Mouse (Mus musculus) kidney, postnatal 36 days (tissue): ENCODE results near the gene Myoz1.
"Not testable (repeated sequence)": the region's sequence is repeated elsewhere in the genome, so short reads cannot be mapped to it uniquely, and the experiment has no call there.

Experiments
- DNase-seq, 2 experiments: peaks; one replicate each; pipeline ENCODE4 v3.0.0; 2021 to 2022; ENCODE audit warnings: mixed read lengths in 2 of 2

Gene Myoz1

DNA sequence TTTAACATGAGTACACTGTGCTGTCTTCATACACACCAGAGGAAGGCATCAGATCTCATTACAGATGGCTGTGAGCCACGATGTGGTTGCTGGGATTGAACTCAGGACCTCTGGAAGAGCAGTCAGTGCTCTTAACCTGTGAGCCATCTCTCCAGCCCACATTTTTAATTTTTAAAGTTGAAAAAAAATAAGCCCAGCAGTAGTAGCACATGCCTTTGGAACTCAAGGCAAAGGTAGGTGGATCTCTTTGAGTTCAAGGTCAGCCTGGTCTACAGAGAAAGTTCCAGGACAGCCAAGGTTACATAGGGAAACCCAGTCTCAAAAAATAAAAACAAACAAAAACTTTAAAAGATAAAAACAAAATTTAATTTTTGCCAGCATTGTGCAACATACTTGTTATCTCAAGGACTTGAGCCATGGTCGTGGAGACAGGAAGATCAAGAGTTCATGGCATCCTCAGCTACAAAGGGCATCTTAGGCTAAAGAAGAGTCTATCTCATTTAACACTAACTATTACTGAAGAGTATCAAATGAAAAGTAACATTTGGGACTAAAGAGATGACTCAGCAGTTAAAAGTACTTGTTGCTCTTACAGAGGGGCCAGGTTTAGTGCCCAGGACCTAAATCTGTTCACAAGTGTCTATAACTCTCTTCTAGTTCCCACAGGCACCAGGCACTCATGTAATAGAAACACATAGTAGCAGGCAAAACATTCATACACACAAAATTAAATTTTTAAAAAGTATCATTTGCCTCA, 18.3 kb downstream of the Myoz1 start:
- no peak for DNase-seq

GRCm38 (mm10) chr14:20636968-20637367, 19.4 kb downstream of the Myoz1 start:
- not testable (repeated sequence) for DNase-seq

- no peak for DNase-seq
Observed at GRCm38 (mm10) chr14:20635546-20635945, 20.8 kb downstream of the Myoz1 start.

DNA sequence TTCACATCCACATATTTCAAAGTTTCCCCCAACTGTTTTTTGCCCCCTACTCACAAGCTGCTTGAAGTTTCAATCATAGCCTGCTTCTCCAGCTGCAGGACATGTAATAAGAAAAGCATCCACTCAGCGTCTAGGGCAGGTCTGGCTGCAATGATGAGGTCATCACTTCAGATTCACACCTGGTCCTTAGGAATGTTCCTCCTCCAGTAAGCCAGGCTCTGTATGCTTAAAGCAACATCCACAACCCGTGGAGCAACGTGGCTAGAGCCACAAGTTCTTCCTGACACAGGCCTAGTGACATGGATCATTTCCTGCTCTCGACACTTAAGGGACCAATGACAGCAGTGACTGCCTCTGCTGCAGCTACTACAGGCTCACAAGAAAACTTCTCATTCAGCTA, 25.1 kb downstream of the Myoz1 start:
- DNase-seq, result no peak

DNA sequence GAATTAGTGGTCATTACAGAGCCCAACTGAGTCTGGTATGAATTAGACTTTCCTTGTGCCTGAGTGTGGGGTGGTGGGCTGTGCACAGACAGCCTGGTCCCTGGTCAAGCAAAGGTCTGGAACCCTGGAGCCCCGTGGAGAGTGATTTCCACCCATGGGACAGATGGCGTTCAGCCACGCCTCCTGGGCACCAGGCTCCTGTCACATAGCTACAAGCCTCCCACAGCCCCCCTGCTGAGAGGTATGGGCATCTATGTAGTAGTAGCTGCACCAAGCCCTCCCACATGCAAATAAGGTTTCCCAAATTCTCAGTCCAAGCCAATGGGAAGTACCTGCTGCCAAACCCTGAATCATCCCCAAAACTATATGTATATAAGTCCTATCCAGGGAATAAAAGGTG, 29.4 kb downstream of the Myoz1 start:
- no peak for DNase-seq

DNA sequence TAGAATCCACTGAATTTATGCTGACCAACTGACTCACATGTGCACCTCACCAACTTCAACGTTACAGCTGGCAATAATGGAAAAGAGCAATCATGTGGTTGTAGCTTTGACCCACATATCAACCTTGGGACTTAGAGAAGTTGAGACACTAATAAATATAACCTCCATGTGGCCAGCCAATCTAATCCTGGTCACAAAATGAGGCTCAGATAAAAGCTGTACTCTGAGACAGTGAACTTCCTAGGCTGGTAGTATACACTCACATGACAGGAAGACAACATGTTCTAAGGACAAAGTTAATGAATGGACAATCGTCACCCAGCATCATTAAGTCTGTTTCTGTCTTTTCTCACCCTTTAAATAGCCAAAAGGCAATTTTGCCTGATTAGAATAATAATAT, 29.9 kb downstream of the Myoz1 start:
- no peak for DNase-seq

GRCm38 (mm10) chr14:20622907-20623306, 33.4 kb downstream of the Myoz1 start:
- no peak for DNase-seq

DNA sequence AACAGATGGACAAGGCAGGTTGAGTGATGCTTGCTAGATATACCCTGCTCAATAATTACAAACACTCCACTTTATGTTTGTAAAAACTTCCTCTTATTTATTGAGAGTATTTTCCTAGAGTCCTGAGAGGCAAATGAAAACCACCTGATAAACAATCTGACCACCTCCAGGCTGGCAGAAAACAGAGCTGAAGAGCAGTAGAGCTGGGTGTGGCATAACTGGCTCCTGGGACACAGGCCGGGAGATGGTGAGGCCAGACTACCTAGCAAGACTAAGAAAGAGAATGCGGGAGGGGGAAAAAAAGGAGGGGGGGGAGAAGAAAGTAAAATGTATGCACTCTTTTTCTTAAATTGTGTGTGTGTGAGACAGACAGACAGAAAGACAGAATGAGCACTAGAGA, 33.9 kb downstream of the Myoz1 start:
- DNase-seq, result no peak

GRCm38 (mm10) chr14:20621903-20622302, 34.4 kb downstream of the Myoz1 start:
- DNase-seq, result no peak

DNA sequence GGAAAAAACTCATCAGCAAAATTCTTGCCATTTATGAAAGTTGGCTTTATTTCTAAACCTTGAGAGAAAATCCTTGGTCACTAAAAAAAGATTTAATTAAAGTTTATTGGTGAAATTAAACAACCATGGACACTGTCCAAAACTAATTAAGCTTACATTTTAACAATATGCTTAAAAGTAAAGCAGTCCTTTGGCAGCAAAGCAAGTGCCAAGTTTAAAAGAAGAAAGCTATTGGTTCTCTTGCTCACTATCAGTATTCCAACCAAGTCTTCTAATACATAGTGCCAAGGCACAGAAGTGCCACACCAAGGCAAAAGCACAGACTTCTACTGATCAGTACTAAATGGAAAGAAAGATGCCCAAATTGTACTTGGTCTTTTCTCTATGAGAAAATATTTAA, 37.2 kb downstream of the Myoz1 start:
- no peak for DNase-seq

DNA sequence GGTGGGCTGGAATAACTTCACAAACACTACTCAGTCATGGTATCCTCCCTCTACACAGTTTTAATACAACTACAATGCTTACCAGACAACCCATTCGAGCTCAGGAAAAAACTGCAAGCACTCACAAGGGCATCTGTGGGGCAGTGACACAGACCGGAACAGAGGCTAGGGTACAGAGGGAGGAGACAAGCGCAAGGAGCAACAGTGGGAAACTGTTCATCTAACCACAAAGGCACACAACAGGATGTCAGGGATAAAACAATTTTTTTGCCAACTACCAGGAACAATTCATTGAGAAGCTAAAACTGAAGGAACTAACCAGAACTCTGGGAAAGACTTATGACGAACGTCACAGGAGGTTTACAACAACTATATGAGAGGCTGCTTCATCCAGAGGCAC, 38.1 kb downstream of the Myoz1 start:
- DNase-seq, result peak; percentile 48 to 67

DNA sequence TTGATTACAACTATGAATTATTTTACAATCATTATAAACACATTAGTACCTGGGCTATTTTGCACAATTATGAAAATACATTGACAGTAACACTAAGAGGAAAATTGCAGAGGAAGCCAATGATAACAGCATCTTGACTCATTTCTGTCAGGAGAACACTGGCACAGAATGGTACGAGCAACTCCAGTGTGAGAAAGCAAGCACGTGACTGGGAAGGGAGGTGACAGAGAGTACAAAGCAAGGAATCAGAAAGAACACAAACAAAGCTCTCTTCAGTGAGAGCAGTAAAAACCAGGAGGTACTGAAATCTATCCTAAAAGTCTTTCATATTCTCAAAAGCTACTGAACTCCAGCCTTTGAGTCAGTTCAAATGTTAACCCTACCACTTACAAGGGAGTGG, 39.9 kb downstream of the Myoz1 start:
- DNase-seq, result peak; percentile 26 to 35

- no peak for DNase-seq
Observed at GRCm38 (mm10) chr14:20615075-20615474, 41.3 kb downstream of the Myoz1 start.

DNA sequence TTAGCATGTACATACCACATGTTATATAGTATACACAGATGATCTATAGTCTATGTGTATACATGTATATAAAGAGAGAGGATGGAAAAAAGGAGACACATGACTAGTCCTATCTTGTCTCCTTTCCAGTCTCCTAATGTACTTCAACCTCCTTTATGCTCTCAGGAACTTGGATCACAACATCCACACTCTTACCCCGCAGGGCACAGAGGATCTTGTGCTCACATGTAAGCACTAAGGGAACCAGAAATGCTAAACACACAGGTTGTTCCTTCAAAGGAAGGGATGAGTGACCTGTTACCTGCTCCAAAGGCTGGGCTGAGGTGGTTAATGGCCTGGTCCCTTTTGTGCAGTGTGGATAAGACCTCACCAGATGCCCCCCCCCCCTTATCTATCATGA, 43.5 kb downstream of the Myoz1 start:
- DNase-seq, result no peak

DNA sequence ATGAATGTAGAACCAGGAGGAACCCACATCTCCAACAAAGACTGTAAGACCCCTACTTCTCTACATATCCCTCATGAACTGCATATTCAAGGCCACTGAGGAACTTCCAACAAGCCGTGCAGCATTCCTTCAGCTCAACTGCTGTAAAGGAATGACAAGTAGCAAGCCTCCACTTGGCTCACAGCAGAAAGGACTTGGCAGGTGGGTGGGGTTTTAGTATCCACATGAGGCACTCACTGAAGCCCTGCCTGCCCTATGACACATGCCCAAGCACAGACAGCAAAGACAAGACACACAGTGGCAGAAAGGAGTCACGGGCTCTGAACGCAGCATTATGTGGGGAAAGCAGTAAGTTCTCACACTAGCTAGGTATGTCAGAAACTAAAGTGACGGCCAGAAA, 46.2 kb downstream of the Myoz1 start:
- peak; percentile 59 to 80 for DNase-seq

DNA sequence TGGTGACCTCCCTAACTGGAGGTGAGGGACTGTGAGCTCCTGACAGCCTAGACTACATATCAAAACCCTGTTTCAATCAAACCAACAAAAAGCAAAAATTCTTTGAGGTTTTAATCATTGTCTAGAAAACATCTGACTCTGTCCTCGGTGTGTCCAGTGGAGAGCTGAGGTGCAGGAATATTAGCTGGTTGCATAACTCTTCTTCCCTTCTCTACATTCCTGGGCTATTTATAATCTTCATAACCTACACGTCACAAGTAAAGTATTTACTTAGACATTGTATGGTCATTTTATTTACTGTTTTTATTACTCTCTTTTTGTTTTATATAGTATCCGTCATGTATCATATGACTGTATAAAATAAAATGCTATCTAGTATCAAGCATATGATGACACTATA, 46.8 kb downstream of the Myoz1 start:
- DNase-seq, result no peak

DNA sequence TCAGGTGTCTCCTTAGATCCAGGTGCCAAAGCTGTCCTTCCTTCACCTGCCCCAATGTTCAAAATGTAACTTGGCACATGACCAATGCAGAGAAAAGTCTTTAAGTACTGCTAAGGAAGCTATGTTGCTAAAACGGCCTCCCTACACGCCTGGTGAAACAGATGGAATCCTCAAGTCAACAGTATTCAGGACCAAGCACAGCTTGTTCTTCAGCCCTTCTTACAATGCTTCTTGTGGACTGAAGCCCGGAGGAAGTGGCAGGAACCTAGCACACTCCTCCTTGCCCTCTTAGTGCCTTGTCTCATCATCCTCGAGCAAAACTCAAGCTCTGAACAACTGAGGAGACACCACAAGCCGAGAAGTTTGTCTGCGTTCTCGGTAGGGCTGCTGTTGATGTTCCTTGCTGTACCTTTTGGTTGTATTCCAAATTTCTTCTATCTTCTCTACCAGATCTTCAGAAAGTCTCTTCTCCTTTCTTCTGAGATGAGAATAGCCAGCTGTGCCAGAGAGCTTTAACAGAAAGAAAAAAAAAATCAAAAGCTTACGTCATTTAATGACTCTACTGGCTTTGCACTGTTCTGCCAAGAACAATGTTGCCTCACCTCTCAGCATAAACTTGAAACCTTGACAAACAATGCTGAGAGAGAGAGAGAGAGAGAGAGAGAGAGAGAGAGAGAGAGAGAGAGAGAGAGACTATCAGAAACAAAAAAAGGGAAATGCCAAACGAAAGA, 48.8 kb downstream of the Myoz1 start:
- DNase-seq, result peak; percentile 30 to 56

DNA sequence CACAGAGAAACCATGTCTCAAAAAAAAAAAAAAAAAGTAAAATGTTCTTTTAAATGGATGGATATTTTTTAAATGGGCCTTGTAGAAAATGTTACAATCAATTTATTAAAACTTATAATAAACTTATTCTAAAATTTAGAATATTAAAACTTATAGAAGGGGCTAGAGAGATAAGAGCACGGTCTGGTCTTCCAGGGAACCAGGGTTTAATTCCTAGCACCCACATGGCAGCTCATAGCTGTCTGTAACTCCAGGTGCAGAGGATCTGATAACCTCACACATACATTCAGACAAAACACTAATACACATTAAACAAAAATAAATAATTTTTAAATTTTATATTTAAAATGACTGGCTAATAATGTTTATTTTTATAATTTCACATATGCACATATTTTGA, 55.1 kb downstream of the Myoz1 start:
- no peak for DNase-seq

DNA sequence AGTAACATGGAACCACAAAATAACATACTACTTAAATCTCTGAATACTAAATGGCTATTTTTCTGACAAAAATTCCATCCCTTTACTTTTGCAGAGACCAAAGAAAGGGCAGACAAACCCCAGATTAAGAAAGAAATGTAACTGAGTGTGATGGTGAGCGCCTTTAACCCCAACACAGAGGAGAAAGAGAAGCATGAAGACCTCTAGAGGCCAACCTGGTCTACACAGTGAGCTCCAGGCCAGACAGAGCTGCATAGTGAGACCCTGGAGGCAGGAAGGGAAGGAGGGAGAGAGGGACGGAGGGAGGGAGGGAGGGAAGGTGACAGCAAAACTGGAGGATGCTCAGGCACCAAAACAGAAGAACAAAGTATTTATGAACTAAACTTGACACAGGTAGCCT, 56.1 kb downstream of the Myoz1 start:
- no peak for DNase-seq

- no peak for DNase-seq
Observed at GRCm38 (mm10) chr14:20599542-20599941, 56.8 kb downstream of the Myoz1 start.
